Mouse (Mus musculus) midbrain, embryonic 11.5 days (tissue): ENCODE measurements around the gene Gpr37l1. TPM values are rescaled to one million over a fixed set of nuclear protein-coding genes. Genes with fewer than 3 reads are reported as not detected.

Source experiments
- ATAC-seq: fragments of 200-750 bp; cut with Nextera tagmentation; 2 replicates; pipeline ENCODE4 v1.8.0; 2017; ENCODE audit warnings: moderate TSS enrichment, moderate library complexity; ENCODE audit not compliant: low FRiP score
- DNase-seq: peaks from one replicate; pipeline ENCODE4 v3.0.0; 2015; ENCODE audit warnings: low spot score; ENCODE audit errors: missing footprints
- H3K27ac ChIP-seq: fragments of 300-500 bp; sonication (generic); 2 replicates; pipeline ENCODE4 v1.5.1; 2014; ENCODE audit warnings: low read depth, low read length
- H3K27me3 ChIP-seq: fragments of 300-500 bp; sonication (generic); 2 replicates; pipeline ENCODE4 v1.6.1; 2014; ENCODE audit warnings: mild to moderate bottlenecking, low read length, moderate library complexity, mixed read lengths; ENCODE audit not compliant: control insufficient read depth, insufficient read depth
- H3K36me3 ChIP-seq: fragments of 300-500 bp; sonication (generic); 2 replicates; pipeline ENCODE4 v1.6.1; 2014; ENCODE audit warnings: mild to moderate bottlenecking, low read length, moderate library complexity, mixed read lengths; ENCODE audit not compliant: control insufficient read depth, insufficient read depth
- H3K4me1 ChIP-seq: fragments of 300-500 bp; sonication (generic); 2 replicates; pipeline ENCODE4 v1.6.1; 2014; ENCODE audit warnings: low read length; ENCODE audit not compliant: control insufficient read depth, insufficient read depth
- H3K4me2 ChIP-seq: fragments of 300-500 bp; sonication (generic); 2 replicates; pipeline ENCODE4 v1.6.1; 2014; ENCODE audit warnings: mild to moderate bottlenecking, moderate library complexity
- H3K4me3 ChIP-seq: fragments of 300-500 bp; sonication (generic); 2 replicates; pipeline ENCODE4 v1.5.1; 2014; ENCODE audit warnings: low read depth, low read length
- H3K9ac ChIP-seq: fragments of 300-500 bp; sonication (generic); 2 replicates; pipeline ENCODE4 v1.6.1; 2014; ENCODE audit warnings: low read length
- H3K9me3 ChIP-seq: fragments of 300-500 bp; sonication (generic); 2 replicates; pipeline ENCODE4 v1.6.1; 2016; ENCODE audit warnings: low read length; ENCODE audit not compliant: control insufficient read depth
- WGBS: fragments of 180-500 bp; shearing (Covaris S2); extraction: QIAGEN DNeasy Blood & Tissue Kit; methylation state at CpG from one replicate; pipeline ENCODE4 v1.1.7; 2014; 5-methylcytosine and 5-hydroxymethylcytosine counted together
- polyA plus RNA-seq: library from polyadenylated mRNA; unstranded; fragments of >200 nt; fragmentation: Nextera tagmentation; extraction: Ambion mirVana; gene quantifications from 2 replicates; pipeline ENCODE4 v1.2.1, GENCODE M21; 2014

The Gpr37l1 gene
- polyA plus RNA-seq, 1 experiment from 2014 or later: not detected

DNA sequence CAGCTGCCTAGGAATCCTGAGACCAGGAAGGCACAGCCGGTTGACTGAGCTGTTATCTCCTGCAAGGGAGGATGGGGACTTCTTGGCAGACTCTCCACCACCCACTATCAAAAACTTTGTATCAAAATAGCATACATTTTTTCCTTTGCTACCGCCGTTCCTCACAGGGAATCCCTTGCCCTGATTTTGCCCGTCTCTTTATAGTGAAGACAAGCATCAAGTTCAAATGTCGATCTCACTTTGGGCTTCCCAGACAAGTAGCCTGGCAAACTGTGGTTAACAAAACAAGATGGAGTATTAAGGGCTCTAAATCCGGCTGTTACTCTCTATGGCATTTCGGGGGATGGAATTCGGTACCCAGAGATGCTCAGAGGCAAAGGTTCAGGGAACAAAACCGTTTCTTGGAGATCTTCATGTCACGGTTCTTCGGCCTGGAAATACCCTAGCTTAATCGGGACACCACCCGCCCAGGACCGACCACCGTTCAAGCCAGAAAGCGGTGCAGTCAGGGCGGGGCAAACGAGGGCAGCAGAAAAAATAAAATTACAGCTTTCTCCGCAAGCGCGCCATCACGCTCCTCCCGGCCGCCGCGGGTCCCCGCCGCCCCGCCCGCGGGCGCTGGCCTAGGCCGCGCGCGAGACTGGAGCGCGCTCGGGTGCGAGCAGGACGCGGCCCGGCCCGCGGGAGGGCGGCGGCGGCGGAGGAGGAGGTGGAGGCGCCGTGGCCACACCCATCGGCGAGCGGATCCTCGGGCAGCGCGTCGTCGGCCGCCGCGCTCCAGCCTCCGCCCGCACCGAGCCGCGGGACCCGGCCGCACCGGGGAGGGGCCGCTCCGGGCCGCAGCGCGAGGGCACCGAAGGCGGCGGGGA, 21.2 kb downstream of the Gpr37l1 start, which contains the start of gene Arl8a:
Gene Arl8a (plus strand): TSS at position 748 of the 869 bp plus-strand sequence.
- Histone ChIP-seq H3K9me3 (no peaks in the 10 kb centered on the region), H3K36me3 (no peaks in the 10 kb centered on the region), H3K9ac (peak within 1 kb of the TSS; percentile 95), H3K4me3 (peak within 1 kb of the TSS; percentile 85), H3K27ac (peak within 1 kb of the TSS; percentile 63), H3K4me1 (peaks cover 10% of the 10 kb centered on the region), H3K4me2 (peak within 1 kb of the TSS; percentile 92), H3K27me3 (peaks cover 3% of the 10 kb centered on the region; the same call in 1 of the 2 replicates)
- ATAC-seq: peak; percentile 87
- under 1% methylated on average over 68 of the region's 78 CpGs for WGBS
- DNase-seq: peak; percentile 97

DNA sequence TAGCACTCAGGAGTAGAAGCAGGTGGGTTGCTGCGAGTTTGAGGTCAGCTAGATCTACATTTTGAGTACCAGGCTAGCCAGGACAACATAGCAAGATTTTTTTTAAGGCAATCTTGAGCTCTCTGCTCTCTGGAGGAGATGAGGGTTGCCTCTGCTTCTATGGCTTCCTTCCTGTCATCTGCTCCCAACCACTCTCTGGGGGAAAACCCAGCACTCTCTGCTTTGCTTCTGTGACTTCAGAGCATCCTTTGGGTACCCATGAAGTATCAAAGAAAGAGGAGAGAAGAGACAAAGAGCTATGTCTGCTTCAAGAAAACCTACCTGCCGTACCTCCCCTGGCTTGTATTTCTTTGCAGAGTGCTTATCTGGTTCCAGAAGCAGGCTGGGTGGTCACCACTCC, 23.5 kb downstream of the Gpr37l1 start:
- H3K4me3 ChIP-seq: no peak overlapping the region
- ATAC-seq: no peak
- no peak overlapping the region for H3K4me2 ChIP-seq
- no peaks in the 10 kb centered on the region for H3K9me3 ChIP-seq
- no peak overlapping the region for H3K9ac ChIP-seq
- H3K27me3 ChIP-seq: peaks cover 3% of the 10 kb centered on the region; the same call in 1 of the 2 replicates
- H3K4me1 ChIP-seq: peaks cover 10% of the 10 kb centered on the region
- H3K27ac ChIP-seq: no peak overlapping the region
- no peak for DNase-seq
- H3K36me3 ChIP-seq: no peaks in the 10 kb centered on the region
- 81% methylated on average over 2 of the region's 2 CpGs for WGBS

DNA sequence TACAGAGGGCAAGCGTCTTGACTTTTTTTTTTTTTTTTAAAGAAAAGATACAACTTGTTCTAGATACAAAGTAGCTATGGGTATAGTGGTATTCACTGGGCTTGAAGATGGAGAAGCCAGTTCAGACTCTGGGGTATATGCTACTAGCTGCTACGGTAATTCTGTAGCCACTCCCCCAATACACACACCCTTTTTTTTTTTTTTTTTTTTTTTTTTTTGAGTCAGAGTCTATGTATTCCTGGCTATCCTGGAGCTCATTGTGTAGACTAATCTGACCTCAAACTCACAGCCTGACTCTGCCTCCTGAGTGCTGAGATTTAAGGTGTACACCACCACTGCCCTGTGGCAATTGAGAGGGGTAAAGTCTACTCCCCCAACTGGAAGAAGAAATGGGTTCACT, 25.0 kb downstream of the Gpr37l1 start:
- H3K9me3 ChIP-seq: no peaks in the 10 kb centered on the region
- WGBS: 86% methylated on average over 2 of the region's 2 CpGs
- H3K4me2 ChIP-seq: no peak overlapping the region
- H3K9ac ChIP-seq: no peak overlapping the region
- H3K36me3 ChIP-seq: no peaks in the 10 kb centered on the region
- peaks cover 3% of the 10 kb centered on the region; the same call in 1 of the 2 replicates for H3K27me3 ChIP-seq
- no peak overlapping the region for H3K4me3 ChIP-seq
- DNase-seq: no peak
- no peaks in the 10 kb centered on the region for H3K4me1 ChIP-seq
- no peak for ATAC-seq
- H3K27ac ChIP-seq: no peak overlapping the region

DNA sequence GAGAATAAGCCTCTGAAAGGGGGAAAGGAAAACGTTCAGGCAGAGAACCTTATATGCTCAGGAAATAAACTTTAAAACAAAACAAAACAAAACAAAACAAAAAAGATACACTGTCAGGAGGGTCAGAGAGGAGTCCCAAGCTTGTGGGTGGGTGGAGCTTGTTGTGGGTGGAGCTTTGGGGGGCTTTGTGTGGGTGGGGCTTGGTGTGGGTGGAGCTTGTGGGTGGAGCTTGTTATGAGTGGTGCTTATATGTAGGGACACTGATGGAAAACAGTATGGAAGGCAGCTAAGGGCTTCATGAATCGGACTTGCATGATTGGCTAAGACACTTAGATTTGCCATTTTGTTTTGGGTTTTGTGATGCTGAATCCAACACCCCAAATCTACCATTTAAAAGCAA, 27.6 kb downstream of the Gpr37l1 start:
- ATAC-seq (no peak), DNase-seq (no peak)
- H3K27me3 ChIP-seq: no peaks in the 10 kb centered on the region
- 79% methylated on average over 2 of the region's 2 CpGs for WGBS
- H3K4me2 ChIP-seq: no peak overlapping the region
- H3K4me1 ChIP-seq: no peaks in the 10 kb centered on the region
- no peak overlapping the region for H3K4me3 ChIP-seq
- H3K27ac ChIP-seq: no peak overlapping the region
- H3K36me3 ChIP-seq: no peaks in the 10 kb centered on the region
- H3K9me3 ChIP-seq: no peaks in the 10 kb centered on the region
- H3K9ac ChIP-seq: no peak overlapping the region

DNA sequence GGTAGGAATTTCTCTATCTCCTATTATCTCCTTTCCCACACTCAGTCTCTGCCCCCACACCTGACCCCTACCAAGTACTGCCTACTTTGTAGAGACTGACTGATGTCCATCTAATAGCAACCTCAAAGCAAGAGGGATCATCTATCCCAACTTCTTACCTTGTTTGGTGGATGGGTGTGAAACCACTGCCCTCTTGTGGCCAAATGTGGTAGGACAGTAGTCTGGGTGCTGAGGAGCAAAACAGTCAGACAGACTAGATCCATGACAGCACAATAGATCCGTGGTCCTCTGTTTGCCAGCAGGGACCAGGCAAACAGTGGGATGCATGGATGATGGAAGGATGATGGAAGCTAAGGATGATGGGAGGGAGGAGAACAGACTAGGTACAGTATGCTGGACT, 31.0 kb downstream of the Gpr37l1 start:
- 8% methylated on average over 1 of the region's 1 CpGs for WGBS
- Histone ChIP-seq H3K27ac (no peak overlapping the region), H3K36me3 (no peaks in the 10 kb centered on the region), H3K9me3 (no peaks in the 10 kb centered on the region), H3K4me2 (no peak overlapping the region), H3K4me1 (no peaks in the 10 kb centered on the region), H3K4me3 (no peak overlapping the region), H3K27me3 (no peaks in the 10 kb centered on the region), H3K9ac (no peak overlapping the region)
- peak; percentile 98 for DNase-seq
- ATAC-seq: peak; percentile 34; the same call in 1 of the 2 replicates

DNA sequence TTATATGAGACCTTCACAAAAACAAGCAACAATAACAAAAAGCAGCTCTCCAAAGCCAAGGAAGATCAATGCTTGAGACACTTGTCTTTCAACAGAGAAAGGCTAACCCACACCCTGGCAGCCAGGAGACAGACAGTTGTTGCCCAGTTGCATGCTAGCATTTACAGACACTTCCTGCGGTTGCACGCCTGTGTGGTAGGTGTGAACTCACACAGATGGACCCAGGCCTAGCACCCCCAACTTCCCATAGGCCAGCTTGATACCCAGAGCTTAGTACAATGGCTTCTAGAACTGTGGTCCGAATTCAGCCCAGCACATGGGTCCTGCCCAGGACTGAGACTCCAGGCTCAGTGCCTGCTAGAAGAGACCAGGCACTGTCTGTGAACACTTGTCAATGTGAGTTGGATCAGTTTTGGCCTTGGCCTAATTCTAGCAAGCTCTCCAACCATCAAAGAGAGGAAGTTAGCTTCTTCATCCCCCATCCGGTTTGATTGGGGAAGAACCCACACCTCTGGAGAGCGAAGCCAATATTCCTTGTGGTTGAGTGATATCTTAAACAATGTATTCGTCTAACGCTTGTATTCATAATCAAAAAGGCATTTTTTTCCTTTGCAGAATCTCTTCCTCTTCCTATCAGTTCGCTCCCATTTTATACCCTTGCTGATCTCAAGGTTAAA, 32.2 kb downstream of the Gpr37l1 start:
- 92% methylated on average over 8 of the region's 8 CpGs for WGBS
- no peak overlapping the region for H3K4me3 ChIP-seq
- ATAC-seq: no peak

DNA sequence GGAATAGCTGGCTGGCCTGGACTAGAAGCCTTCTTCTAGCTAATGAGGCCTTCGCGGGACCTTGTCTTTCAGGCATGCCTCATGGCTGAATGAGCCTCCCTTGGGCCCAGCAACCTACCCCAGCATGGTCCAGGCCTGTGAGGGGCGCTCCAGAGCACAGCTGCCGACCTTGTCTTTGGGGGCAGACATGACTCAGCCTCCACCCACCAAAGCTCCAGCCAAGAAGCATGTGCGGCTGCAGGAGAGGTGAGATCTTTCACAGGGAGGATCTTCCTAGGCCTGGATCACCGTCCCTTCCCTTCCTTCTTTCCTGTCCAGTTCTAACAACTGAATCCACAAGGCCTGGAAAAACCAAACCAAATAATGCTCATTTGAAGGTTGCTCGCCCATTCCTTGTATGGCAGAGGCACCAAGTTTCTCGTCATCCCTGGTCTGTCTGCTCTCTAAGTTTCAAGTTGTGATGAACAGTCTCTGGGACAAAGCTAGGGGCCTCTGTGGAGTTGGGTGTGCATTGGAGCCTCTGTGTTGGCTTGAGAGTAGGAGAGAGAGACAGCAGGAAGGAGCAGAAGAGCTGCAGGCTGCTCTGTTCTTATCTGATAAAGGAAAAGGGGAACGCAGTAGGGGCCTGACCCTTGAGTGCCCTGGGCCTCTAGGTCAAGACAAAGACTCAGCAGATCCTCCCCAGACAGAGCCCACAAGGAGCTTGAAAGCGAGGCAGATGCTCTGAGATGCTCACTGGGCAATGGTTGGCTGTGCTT, 33.6 kb downstream of the Gpr37l1 start:
- Histone ChIP-seq H3K9ac (no peak overlapping the region), H3K4me3 (no peak overlapping the region), H3K36me3 (no peaks in the 10 kb centered on the region), H3K9me3 (no peaks in the 10 kb centered on the region), H3K4me1 (no peaks in the 10 kb centered on the region), H3K4me2 (no peak overlapping the region), H3K27me3 (no peaks in the 10 kb centered on the region), H3K27ac (no peak overlapping the region)
- ATAC-seq: no peak
- DNase-seq: no peak
- WGBS: 83% methylated on average over 10 of the region's 10 CpGs

More for the DNA sequence above, 32.2 kb downstream of the Gpr37l1 start:
- Histone ChIP-seq H3K9ac (no peak overlapping the region), H3K4me2 (no peak overlapping the region), H3K9me3 (no peaks in the 10 kb centered on the region), H3K27me3 (no peaks in the 10 kb centered on the region), H3K36me3 (no peaks in the 10 kb centered on the region), H3K27ac (no peak overlapping the region), H3K4me1 (no peaks in the 10 kb centered on the region)
- no peak for DNase-seq

DNA sequence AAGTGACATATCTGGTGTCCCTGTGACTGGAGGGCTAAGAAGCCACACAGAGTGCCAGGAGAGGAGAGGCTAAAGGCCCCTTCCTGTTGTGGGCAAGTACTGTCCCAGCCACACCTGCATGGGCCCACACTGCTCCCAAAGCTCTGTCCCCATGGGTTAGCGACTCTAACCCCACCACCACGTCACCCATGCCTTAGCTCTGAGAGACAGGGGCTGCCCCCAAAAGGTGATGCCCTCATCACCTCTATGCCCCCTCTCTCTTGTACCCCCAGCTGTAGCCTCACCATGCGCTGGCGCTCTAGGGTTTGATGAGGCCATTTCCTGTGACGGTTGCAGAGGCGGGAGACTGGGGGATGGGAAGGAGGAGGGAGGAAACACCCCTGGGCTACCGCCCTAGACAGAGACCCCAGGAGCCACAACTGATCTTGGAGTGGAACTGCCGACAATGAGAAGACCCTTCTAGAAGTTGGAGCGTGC, 34.5 kb downstream of the Gpr37l1 start:
- DNase-seq (no peak), ATAC-seq (no peak)
- no peaks in the 10 kb centered on the region for H3K36me3 ChIP-seq
- H3K27me3 ChIP-seq: no peaks in the 10 kb centered on the region; the same call in 1 of the 2 replicates
- no peaks in the 10 kb centered on the region for H3K4me1 ChIP-seq
- WGBS: 85% methylated on average over 9 of the region's 9 CpGs
- H3K4me3 ChIP-seq: no peak overlapping the region
- H3K9ac ChIP-seq: no peak overlapping the region
- H3K4me2 ChIP-seq: no peak overlapping the region
- H3K9me3 ChIP-seq: no peaks in the 10 kb centered on the region
- H3K27ac ChIP-seq: no peak overlapping the region
